Mouse (Mus musculus): ENCODE data around the gene Twf2. TPM values are rescaled to one million over a fixed set of nuclear protein-coding genes. Genes with fewer than 3 reads are reported as not detected.

The Twf2 gene
- polyA plus RNA-seq, 1 experiment: 27.3 TPM

DNA sequence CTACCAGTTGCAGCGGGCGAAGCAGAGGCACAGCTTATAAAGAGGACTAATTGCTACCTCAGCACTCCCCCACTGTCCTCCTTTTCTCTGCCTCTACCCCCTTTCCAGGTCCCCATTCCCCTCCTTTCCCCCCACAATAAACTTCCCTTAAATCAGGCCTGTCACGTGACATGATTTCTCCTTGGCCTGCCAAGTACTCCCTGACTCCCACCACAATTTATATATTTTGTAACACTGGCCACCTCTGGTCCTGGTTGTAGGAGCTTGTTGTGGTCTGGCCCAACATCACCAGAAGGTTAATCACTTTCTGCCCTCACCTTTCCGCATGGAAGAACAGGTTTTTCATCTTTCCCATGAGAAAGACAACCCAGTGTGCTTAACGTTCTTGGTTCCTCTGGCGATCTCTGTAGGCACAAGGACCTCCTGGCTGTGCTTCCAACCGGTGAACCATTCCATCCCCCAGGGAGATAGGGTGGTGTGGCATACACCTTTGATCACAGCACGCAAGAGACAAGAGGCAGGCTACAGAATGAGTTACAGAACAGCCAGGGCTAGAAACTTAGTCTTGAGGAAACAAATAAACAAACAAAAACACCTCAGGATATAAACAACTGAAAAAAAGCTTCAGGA lies 18.1 kb downstream of the Twf2 start:
- Histone ChIP-seq H3K27me3 (ENCODE audit: control insufficient read depth, insufficient read depth, low read length, poor library complexity, severe bottlenecking) (no peaks in the 10 kb centered on the region), H3K9me3 (replicated peaks; ENCODE audit: control insufficient read depth, insufficient read depth, low read length, poor library complexity, severe bottlenecking) (no peaks in the 10 kb centered on the region), H3K9ac (ENCODE audit: low read depth, poor library complexity, severe bottlenecking) (no peak overlapping the region), H3K4me1 (ENCODE audit: control insufficient read depth, insufficient read depth, low read length) (no peaks in the 10 kb centered on the region), H3K4me3 (ENCODE audit: low read depth, low read length) (no peak overlapping the region), H3K36me3 (ENCODE audit: control insufficient read depth, insufficient read depth, low read length, poor library complexity, severe bottlenecking) (no peaks in the 10 kb centered on the region), H3K27ac (ENCODE audit: insufficient read depth, low read length) (no peak overlapping the region)
- no peak for TF ChIP-seq EP300 (IDR thresholded peaks at IDR 0.05; ENCODE audit: insufficient read depth, low read depth, low read length)
- TF ChIP-seq POLR2A (IDR thresholded peaks at IDR 0.05; ENCODE audit: insufficient read depth, low read length): no peak
- no peak for TF ChIP-seq CTCF (IDR thresholded peaks at IDR 0.05; ENCODE audit: low read depth, low read length)

DNA sequence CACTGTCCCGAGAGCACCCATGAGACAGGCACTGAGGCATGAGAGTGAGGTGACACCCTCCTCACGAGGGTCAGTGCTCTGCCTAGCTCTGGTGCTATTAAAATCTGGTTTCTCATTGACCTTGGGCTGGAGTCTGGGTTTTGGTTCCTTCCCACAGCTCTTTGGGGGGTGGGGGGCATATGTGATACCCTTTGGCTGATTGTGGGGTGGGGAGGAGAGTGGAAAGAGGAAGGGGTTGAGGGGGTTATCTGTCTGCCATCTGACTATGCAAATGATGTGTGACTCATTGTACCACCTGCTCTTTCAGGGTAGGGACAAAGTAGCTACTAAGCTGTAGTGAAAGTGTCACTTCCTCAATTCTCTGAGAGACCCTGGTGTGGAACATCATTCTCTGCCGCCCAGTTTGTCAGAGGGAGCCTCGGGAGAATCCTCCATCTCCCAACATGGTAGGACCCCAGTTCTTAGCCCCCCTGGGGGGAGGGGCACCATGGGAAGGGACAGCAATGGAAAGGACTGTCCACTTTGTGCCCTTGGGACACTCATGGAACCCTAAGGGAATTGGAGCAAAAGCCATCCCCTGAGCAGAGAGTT lies 19.4 kb downstream of the Twf2 start, which contains the start of gene Tlr9:
TSS of gene Tlr9 (plus strand) at position 338 of the 591 bp plus-strand sequence.
- Histone ChIP-seq H3K9me3 (replicated peaks; ENCODE audit: control insufficient read depth, insufficient read depth, low read length, poor library complexity, severe bottlenecking) (no peaks in the 10 kb centered on the region), H3K4me3 (ENCODE audit: low read depth, low read length) (no peak within 1 kb of the TSS), H3K27ac (ENCODE audit: insufficient read depth, low read length) (no peak within 1 kb of the TSS), H3K27me3 (ENCODE audit: control insufficient read depth, insufficient read depth, low read length, poor library complexity, severe bottlenecking) (no peaks in the 10 kb centered on the region), H3K4me1 (ENCODE audit: control insufficient read depth, insufficient read depth, low read length) (no peaks in the 10 kb centered on the region), H3K9ac (ENCODE audit: low read depth, poor library complexity, severe bottlenecking) (no peak within 1 kb of the TSS), H3K36me3 (ENCODE audit: control insufficient read depth, insufficient read depth, low read length, poor library complexity, severe bottlenecking) (no peaks in the 10 kb centered on the region)
- TF ChIP-seq EP300 (IDR thresholded peaks at IDR 0.05; ENCODE audit: insufficient read depth, low read depth, low read length): no peak
- no peak for TF ChIP-seq POLR2A (IDR thresholded peaks at IDR 0.05; ENCODE audit: insufficient read depth, low read length)
- no peak for TF ChIP-seq CTCF (IDR thresholded peaks at IDR 0.05; ENCODE audit: low read depth, low read length)

DNA sequence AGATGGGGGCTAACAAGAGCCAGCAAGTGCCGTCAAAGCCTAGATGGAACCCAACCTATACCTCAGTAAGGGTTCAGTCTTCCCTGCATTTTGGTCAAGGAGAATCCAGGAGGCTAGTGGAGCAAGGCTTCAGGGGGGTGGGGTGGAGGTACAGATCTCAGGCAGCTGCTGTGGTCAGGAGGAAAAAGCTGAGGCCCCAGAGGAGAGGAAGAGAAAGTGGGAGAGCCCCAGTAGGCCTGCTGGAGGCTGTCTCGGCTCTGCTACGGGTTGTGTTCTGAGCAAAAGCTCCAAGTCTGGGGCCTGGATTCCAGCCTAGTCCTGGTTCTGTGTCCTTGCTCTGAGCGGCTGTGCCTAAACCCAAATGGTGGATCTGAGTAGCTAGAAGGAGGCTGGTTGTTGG lies 20.1 kb downstream of the Twf2 start:
- no peak for TF ChIP-seq EP300 (IDR thresholded peaks at IDR 0.05; ENCODE audit: insufficient read depth, low read depth, low read length)
- no peak for TF ChIP-seq CTCF (IDR thresholded peaks at IDR 0.05; ENCODE audit: low read depth, low read length)
- TF ChIP-seq POLR2A (IDR thresholded peaks at IDR 0.05; ENCODE audit: insufficient read depth, low read length): no peak
- H3K9ac ChIP-seq (ENCODE audit: low read depth, poor library complexity, severe bottlenecking): no peak overlapping the region
- no peak overlapping the region for H3K27ac ChIP-seq (ENCODE audit: insufficient read depth, low read length)
- H3K36me3 ChIP-seq (ENCODE audit: control insufficient read depth, insufficient read depth, low read length, poor library complexity, severe bottlenecking): no peaks in the 10 kb centered on the region
- no peak overlapping the region for H3K4me3 ChIP-seq (ENCODE audit: low read depth, low read length)
- H3K4me1 ChIP-seq (ENCODE audit: control insufficient read depth, insufficient read depth, low read length): no peaks in the 10 kb centered on the region
- no peaks in the 10 kb centered on the region for H3K27me3 ChIP-seq (ENCODE audit: control insufficient read depth, insufficient read depth, low read length, poor library complexity, severe bottlenecking)
- no peaks in the 10 kb centered on the region for H3K9me3 ChIP-seq (replicated peaks; ENCODE audit: control insufficient read depth, insufficient read depth, low read length, poor library complexity, severe bottlenecking)

DNA sequence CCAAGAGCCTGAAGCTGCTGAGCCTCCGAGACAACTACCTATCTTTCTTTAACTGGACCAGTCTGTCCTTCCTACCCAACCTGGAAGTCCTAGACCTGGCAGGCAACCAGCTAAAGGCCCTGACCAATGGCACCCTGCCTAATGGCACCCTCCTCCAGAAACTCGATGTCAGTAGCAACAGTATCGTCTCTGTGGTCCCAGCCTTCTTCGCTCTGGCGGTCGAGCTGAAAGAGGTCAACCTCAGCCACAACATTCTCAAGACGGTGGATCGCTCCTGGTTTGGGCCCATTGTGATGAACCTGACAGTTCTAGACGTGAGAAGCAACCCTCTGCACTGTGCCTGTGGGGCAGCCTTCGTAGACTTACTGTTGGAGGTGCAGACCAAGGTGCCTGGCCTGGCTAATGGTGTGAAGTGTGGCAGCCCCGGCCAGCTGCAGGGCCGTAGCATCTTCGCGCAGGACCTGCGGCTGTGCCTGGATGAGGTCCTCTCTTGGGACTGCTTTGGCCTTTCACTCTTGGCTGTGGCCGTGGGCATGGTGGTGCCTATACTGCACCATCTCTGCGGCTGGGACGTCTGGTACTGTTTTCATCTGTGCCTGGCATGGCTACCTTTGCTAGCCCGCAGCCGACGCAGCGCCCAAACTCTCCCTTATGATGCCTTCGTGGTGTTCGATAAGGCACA lies 22.7 kb downstream of the Twf2 start:
- TF ChIP-seq POLR2A (IDR thresholded peaks at IDR 0.05; ENCODE audit: insufficient read depth, low read length): no peak
- no peak for TF ChIP-seq EP300 (IDR thresholded peaks at IDR 0.05; ENCODE audit: insufficient read depth, low read depth, low read length)
- TF ChIP-seq CTCF (IDR thresholded peaks at IDR 0.05; ENCODE audit: low read depth, low read length): no peak

DNA sequence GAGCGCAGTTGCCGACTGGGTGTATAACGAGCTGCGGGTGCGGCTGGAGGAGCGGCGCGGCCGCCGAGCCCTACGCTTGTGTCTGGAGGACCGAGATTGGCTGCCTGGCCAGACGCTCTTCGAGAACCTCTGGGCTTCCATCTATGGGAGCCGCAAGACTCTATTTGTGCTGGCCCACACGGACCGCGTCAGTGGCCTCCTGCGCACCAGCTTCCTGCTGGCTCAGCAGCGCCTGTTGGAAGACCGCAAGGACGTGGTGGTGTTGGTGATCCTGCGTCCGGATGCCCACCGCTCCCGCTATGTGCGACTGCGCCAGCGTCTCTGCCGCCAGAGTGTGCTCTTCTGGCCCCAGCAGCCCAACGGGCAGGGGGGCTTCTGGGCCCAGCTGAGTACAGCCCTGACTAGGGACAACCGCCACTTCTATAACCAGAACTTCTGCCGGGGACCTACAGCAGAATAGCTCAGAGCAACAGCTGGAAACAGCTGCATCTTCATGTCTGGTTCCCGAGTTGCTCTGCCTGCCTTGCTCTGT lies 23.3 kb downstream of the Twf2 start:
- no peaks in the 10 kb centered on the region for H3K4me1 ChIP-seq (ENCODE audit: control insufficient read depth, insufficient read depth, low read length)
- H3K27me3 ChIP-seq (ENCODE audit: control insufficient read depth, insufficient read depth, low read length, poor library complexity, severe bottlenecking): no peaks in the 10 kb centered on the region
- H3K27ac ChIP-seq (ENCODE audit: insufficient read depth, low read length): no peak overlapping the region
- TF ChIP-seq EP300 (IDR thresholded peaks at IDR 0.05; ENCODE audit: insufficient read depth, low read depth, low read length) (no peak), CTCF (IDR thresholded peaks at IDR 0.05; ENCODE audit: low read depth, low read length) (peak; percentile 23)
- H3K9ac ChIP-seq (ENCODE audit: low read depth, poor library complexity, severe bottlenecking): peak overlapping the region; percentile 11; the same call in 1 of the 2 replicates
- no peaks in the 10 kb centered on the region for H3K9me3 ChIP-seq (replicated peaks; ENCODE audit: control insufficient read depth, insufficient read depth, low read length, poor library complexity, severe bottlenecking)
- peak overlapping the region; percentile 64 for H3K4me3 ChIP-seq (ENCODE audit: low read depth, low read length)
- no peaks in the 10 kb centered on the region for H3K36me3 ChIP-seq (ENCODE audit: control insufficient read depth, insufficient read depth, low read length, poor library complexity, severe bottlenecking)

More for the DNA sequence above, 22.7 kb downstream of the Twf2 start:
- Histone ChIP-seq H3K4me1 (ENCODE audit: control insufficient read depth, insufficient read depth, low read length) (no peaks in the 10 kb centered on the region), H3K27ac (ENCODE audit: insufficient read depth, low read length) (no peak overlapping the region), H3K4me3 (ENCODE audit: low read depth, low read length) (peak overlapping the region; percentile 64), H3K9ac (ENCODE audit: low read depth, poor library complexity, severe bottlenecking) (peak overlapping the region; percentile 11; the same call in 1 of the 2 replicates), H3K9me3 (replicated peaks; ENCODE audit: control insufficient read depth, insufficient read depth, low read length, poor library complexity, severe bottlenecking) (no peaks in the 10 kb centered on the region), H3K36me3 (ENCODE audit: control insufficient read depth, insufficient read depth, low read length, poor library complexity, severe bottlenecking) (no peaks in the 10 kb centered on the region), H3K27me3 (ENCODE audit: control insufficient read depth, insufficient read depth, low read length, poor library complexity, severe bottlenecking) (no peaks in the 10 kb centered on the region)

All from ES-Bruce4 (cell line).